Mouse (Mus musculus): ENCODE results near the gene 4933406M09Rik.

The 4933406M09Rik gene

GRCm38 (mm10) chr1:134381795-134382625 is 3.7 kb upstream of the 4933406M09Rik start:
- DNase-seq: no peak

- no peak for DNase-seq
Observed at GRCm38 (mm10) chr1:134384581-134384980, 1.2 kb upstream of the 4933406M09Rik start.

- DNase-seq: no peak
Observed at GRCm38 (mm10) chr1:134385176-134385575, 564 bp upstream of the 4933406M09Rik start.

- no peak for DNase-seq
Observed at GRCm38 (mm10) chr1:134393827-134394226, 8.1 kb downstream of the 4933406M09Rik start.

DNA sequence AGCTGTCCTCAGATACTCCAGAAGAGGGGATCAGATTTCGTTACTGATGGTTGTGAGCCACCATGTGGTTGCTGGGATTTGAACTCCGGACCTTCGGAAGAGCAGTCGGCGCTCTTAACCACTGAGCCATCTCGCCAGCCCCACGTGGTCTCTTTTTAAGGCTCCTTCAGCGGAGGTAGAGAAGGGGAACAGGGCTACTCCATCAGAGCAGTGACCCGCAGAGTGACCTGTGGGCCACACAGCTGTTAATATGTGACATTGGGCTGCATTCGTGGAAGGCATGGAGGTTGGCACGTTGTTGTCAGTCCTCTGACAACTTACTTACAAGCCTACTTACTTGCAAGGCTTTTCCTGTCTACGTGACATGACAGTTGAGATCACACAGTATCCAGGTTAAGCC is 12.5 kb downstream of the 4933406M09Rik start:
- no peak for DNase-seq

DNA sequence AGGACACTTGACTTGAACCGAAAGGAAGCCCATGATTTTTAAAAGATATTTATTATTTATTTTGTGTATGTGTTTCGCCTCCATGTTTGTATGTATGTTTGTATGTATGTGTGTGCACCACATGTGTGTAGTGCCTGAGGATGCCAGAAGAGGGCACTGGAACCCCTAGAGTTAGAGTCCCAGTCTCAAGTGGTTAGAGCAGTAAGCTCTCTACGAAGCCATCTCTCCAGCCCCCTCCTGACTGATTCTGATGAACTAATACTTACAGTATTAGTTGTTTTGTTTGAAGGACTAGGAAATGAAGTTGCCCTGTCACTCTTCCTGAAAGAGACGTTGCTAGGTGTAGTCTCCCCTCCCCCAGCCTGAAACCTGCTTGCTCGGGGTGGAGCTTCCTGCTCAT is 14.0 kb downstream of the 4933406M09Rik start:
- DNase-seq: no peak

GRCm38 (mm10) chr1:134405509-134406413 is 20.0 kb downstream of the 4933406M09Rik start, which contains the start of gene Cyb5r1:
TSS of gene Cyb5r1 (plus strand) at chr1:134405559.
- DNase-seq: peak; percentile 84

GRCm38 (mm10) chr1:134406414-134406771 is 20.7 kb downstream of the 4933406M09Rik start:
- no peak for DNase-seq

DNA sequence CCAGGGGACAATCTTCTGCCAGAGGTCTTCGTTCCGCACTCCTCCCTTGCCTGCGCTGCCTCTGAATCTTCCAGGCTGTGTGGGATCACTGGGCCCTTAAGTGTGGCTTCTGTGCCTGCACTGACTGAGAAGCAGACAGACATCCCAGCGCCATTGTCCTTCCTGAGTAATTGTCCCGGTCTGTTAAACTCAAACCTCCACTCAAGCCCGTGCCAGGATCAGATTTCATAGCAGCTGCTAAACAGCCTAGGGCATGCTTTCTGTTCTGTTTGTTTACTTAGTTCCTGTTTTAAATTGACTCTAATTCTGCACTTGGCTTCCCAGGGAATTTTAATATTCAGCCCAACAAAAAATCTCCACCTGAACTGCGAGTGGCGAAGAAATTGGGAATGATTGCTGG is 22.3 kb downstream of the 4933406M09Rik start:
- peak; percentile 55 for DNase-seq

- no peak for DNase-seq
Observed at GRCm38 (mm10) chr1:134411706-134412629, 26.2 kb downstream of the 4933406M09Rik start.

DNA sequence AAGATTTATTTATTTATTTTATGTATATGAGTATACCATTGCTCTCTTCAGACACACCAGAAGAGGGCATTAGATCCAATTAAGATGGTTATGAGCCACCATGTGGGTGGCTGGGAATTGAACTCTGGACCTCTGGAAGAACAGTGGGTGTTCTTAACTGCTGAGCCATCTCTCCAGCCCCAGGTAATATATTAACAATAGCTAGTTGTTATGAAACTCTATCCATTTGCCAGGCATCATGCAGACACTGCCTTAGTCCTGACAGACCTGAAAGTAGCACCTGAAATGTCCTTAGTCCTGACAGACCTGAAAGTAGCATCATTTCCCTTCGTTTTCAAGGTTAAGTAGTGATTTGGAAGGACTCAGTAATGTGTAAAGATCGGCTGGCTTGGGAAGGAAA is 28.3 kb downstream of the 4933406M09Rik start:
- DNase-seq: no peak

- no peak for DNase-seq
Observed at GRCm38 (mm10) chr1:134414501-134415167, 28.9 kb downstream of the 4933406M09Rik start.

DNA sequence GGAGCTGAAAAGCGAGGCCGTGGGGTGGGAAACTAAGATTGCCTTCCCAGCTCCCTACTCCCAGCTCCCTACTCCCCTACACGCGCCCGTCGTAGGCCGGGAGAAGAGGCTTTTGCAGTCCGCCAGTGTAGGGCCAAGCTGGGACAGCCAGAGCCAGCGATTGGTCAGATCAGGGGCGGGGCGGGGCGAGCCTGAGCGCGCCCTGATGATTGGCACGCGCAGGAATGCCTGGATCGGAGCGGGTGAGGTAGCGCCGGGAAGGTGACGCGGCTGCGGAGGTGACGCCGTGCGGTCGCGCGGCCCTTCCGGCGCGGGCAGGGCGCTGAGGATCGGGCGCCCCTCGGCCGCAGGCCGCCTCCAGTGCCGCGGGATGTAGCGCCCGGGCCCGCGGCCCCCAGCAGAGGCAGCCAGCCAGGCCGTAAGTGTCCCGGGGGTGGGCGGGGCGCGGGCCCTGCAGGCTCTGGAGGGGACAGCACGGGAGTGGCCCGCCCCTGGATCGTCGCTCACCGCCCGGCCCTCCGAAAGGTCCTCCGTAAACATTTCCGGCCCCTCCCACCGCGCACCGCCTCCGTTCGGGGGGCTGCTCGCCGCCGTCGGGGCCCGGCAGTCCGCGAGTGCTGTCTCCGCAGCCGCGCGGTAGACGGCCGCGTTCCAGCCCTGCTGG is 29.6 kb downstream of the 4933406M09Rik start, which contains the start of gene Adipor1:
Gene Adipor1, plus strand, starts transcription at position 211 of the 664 bp plus-strand sequence.
- DNase-seq: peak; percentile 98

DNA sequence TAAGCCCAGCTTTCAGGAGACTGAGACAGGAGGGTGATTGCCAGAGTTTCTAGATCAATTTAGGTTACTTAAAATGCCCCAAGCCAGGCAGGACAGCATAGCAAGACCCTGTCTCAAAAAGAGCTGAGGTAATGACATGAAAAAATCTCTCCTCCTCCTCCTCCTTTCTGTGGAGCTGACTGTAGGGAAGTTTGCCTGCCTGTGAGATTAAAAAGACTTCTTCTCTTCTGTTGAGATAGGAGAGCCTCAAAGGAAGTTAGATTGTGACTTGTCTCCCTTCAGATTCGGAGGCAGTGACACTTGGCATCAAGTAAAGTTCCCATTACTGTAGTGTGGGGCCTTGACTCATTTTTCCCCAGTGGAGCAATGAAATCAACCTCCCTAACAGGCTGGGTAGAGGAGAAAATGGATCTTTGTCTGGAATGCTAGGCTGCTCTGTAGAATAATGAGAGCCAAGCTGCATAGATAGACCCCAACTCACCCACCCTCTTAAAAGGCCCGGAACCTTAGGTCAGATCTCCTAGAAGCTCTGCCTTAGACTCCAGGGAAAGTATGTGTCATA is 32.8 kb downstream of the 4933406M09Rik start:
- DNase-seq: no peak

- DNase-seq: no peak
Observed at GRCm38 (mm10) chr1:134419176-134419575, 33.4 kb downstream of the 4933406M09Rik start.

- no peak for DNase-seq
Observed at GRCm38 (mm10) chr1:134419751-134420458, 34.2 kb downstream of the 4933406M09Rik start.

DNA sequence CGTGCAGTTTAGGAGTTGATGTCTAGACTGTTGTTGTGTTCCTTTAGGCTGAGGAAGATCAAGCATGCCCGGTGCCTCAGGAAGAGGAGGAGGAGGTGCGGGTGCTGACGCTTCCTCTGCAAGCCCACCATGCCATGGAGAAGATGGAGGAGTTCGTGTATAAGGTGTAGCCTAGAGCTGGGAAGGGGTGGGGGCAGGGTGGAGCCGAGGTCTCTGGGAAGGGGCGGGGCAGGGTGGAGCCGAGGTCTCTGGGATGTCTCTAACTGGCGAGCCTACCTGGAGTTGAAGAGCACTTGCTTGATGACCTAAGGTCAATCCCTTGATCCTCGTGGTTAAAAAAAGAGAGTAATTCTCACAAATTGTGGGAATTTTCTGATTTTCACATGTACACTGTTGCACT is 38.2 kb downstream of the 4933406M09Rik start:
- DNase-seq: no peak

DNA sequence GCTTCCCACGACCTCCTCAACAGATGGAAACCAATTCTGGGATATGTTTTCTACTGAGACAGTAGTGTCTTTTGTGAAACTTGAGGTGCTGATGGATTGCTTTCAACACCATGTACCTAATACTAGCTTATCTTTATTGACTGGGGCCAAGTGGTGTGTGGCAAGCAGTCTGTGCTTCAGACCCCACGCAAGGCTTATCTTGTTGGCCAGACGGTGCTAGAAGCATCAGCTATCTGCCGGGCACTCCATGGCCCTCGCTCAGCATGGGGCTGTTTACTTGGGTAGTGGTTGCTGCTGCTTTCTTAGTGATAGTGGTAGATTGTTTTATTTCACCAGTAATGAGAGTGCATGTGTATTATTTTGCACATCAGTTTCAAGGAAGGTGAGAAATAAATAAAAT is 40.5 kb downstream of the 4933406M09Rik start:
- no peak for DNase-seq

- DNase-seq: no peak
Observed at GRCm38 (mm10) chr1:134433002-134433401, 47.3 kb downstream of the 4933406M09Rik start.

GRCm38 (mm10) chr1:134433473-134433872 is 47.7 kb downstream of the 4933406M09Rik start:
- no peak for DNase-seq

All from kidney, adult 11 months (tissue).